Mouse (Mus musculus): Measurements from ENCODE around the gene Nsmce3.

- TF ChIP-seq CTCF (conservative IDR thresholded peaks at IDR 0.05 in 1 of 2, IDR thresholded peaks at IDR 0.05 in 1 of 2; ENCODE audit: low read depth in 2 of 2, low read length in 2 of 2) (no peak), GABPA (IDR thresholded peaks at IDR 0.05; ENCODE audit: insufficient replicate concordance, low read depth, low read length) (no peak), HCFC1 (IDR thresholded peaks at IDR 0.05; ENCODE audit: low read depth, low read length) (no peak), POLR2A (IDR thresholded peaks at IDR 0.05; ENCODE audit: low read depth, low read length) (no peak)
Measured at GRCm38 (mm10) chr7:64839281-64839680, 33.5 kb downstream of the Nsmce3 start.
